Mouse (Mus musculus) stomach, embryonic 14.5 days (tissue): ENCODE data around the gene Tceanc2. TPM values are rescaled to one million over a fixed set of nuclear protein-coding genes. Genes with fewer than 3 reads are reported as not detected.

Experiments
- ATAC-seq: fragments of 200-750 bp; cut with Nextera tagmentation; 2 replicates; pipeline ENCODE4 v1.8.0; 2017; ENCODE audit warnings: low read depth, moderate TSS enrichment; ENCODE audit not compliant: insufficient number of reproducible peaks, insufficient read depth, low FRiP score
- H3K27ac ChIP-seq: fragments of 300-500 bp; sonication (generic); 2 replicates; pipeline ENCODE4 v1.5.1; 2014; ENCODE audit warnings: mild to moderate bottlenecking, low read length, moderate library complexity, mixed read lengths
- H3K27me3 ChIP-seq: fragments of 300-500 bp; sonication (generic); 2 replicates; pipeline ENCODE4 v1.6.1; 2014; ENCODE audit warnings: low read length, control low read depth, mixed read lengths; ENCODE audit not compliant: control insufficient read depth, insufficient read depth
- H3K36me3 ChIP-seq: fragments of 300-500 bp; sonication (generic); 2 replicates; pipeline ENCODE4 v1.6.1; 2014; ENCODE audit warnings: mild to moderate bottlenecking, control low read depth, low read length, moderate library complexity, mixed read lengths; ENCODE audit not compliant: control insufficient read depth, insufficient read depth
- H3K4me1 ChIP-seq: fragments of 300-500 bp; sonication (generic); 2 replicates; pipeline ENCODE4 v1.6.1; 2014; ENCODE audit warnings: low read length, control low read depth, mixed read lengths; ENCODE audit not compliant: control insufficient read depth, insufficient read depth
- H3K4me2 ChIP-seq: fragments of 300-500 bp; sonication (generic); replicated peaks from 2 replicates; pipeline ENCODE4 v1.6.1; 2014; ENCODE audit warnings: low read depth, low read length, control low read depth
- H3K4me3 ChIP-seq: fragments of 300-500 bp; sonication (generic); 2 replicates; pipeline ENCODE4 v1.5.1; 2014; ENCODE audit warnings: low read depth, low read length, control low read depth
- H3K9ac ChIP-seq: fragments of 300-500 bp; sonication (generic); replicated peaks from 2 replicates; pipeline ENCODE4 v1.6.1; 2014; ENCODE audit warnings: low read depth, mild to moderate bottlenecking, control low read depth, low read length, moderate library complexity, mixed read lengths
- H3K9me3 ChIP-seq: fragments of 300-500 bp; sonication (generic); 2 replicates; pipeline ENCODE4 v1.6.1; 2016; ENCODE audit warnings: low read depth, low read length, control low read depth; ENCODE audit not compliant: control insufficient read depth
- WGBS: fragments of 180-500 bp; shearing (Covaris S2); extraction: QIAGEN DNeasy Blood & Tissue Kit; methylation state at CpG from one replicate; pipeline ENCODE4 v1.1.7; 2014; 5-methylcytosine and 5-hydroxymethylcytosine counted together
- polyA plus RNA-seq: library from polyadenylated mRNA; unstranded; fragments of >200 nt; fragmentation: Nextera tagmentation; extraction: Ambion mirVana; gene quantifications from 2 replicates; pipeline ENCODE4 v1.2.1, GENCODE M21; 2014

The Tceanc2 gene
- polyA plus RNA-seq, 1 experiment from 2014 or later = 20.8 TPM

GRCm38 (mm10) chr4:107139836-107140631, 38.9 kb downstream of the Tceanc2 start:
- H3K4me3 ChIP-seq = no peak overlapping the region
- no peak overlapping the region for H3K4me2 ChIP-seq
- WGBS = 35% methylated on average over 13 of the region's 13 CpGs
- H3K27ac ChIP-seq = peak overlapping the region; percentile 67
- no peaks in the 10 kb centered on the region for H3K27me3 ChIP-seq
- no peaks in the 10 kb centered on the region for H3K9me3 ChIP-seq
- ATAC-seq = peak; percentile 57; the same call in 1 of the 2 replicates
- no peaks in the 10 kb centered on the region; the same call in 1 of the 2 replicates for H3K36me3 ChIP-seq
- H3K9ac ChIP-seq = no peak overlapping the region
- peaks cover 29% of the 10 kb centered on the region; the same call in 1 of the 2 replicates for H3K4me1 ChIP-seq

GRCm38 (mm10) chr4:107138948-107139835, 39.7 kb downstream of the Tceanc2 start:
- H3K4me3 ChIP-seq = no peak overlapping the region
- H3K27me3 ChIP-seq = no peaks in the 10 kb centered on the region
- H3K4me2 ChIP-seq = no peak overlapping the region
- H3K9me3 ChIP-seq = no peaks in the 10 kb centered on the region
- no peak overlapping the region; the same call in 1 of the 2 replicates for H3K27ac ChIP-seq
- no peak overlapping the region for H3K9ac ChIP-seq
- WGBS = 52% methylated on average over 37 of the region's 37 CpGs
- peaks cover 29% of the 10 kb centered on the region; the same call in 1 of the 2 replicates for H3K4me1 ChIP-seq
- ATAC-seq = no peak
- H3K36me3 ChIP-seq = no peaks in the 10 kb centered on the region; the same call in 1 of the 2 replicates

GRCm38 (mm10) chr4:107136531-107136930, 42.4 kb downstream of the Tceanc2 start:
- no peak overlapping the region for H3K4me3 ChIP-seq
- H3K27me3 ChIP-seq = no peaks in the 10 kb centered on the region
- ATAC-seq = no peak
- peaks cover 29% of the 10 kb centered on the region; the same call in 1 of the 2 replicates for H3K4me1 ChIP-seq
- no peaks in the 10 kb centered on the region; the same call in 1 of the 2 replicates for H3K36me3 ChIP-seq
- H3K9me3 ChIP-seq = no peaks in the 10 kb centered on the region
- H3K4me2 ChIP-seq = no peak overlapping the region
- WGBS = 63% methylated on average over 3 of the region's 3 CpGs
- no peak overlapping the region for H3K27ac ChIP-seq
- H3K9ac ChIP-seq = no peak overlapping the region

- H3K4me2 ChIP-seq = no peak overlapping the region
- no peaks in the 10 kb centered on the region for H3K9me3 ChIP-seq
- no peaks in the 10 kb centered on the region; the same call in 1 of the 2 replicates for H3K36me3 ChIP-seq
- no peak for ATAC-seq
- no peak overlapping the region for H3K4me3 ChIP-seq
- no peak overlapping the region for H3K9ac ChIP-seq
- H3K4me1 ChIP-seq = peaks cover 28% of the 10 kb centered on the region; the same call in 1 of the 2 replicates
- no peak overlapping the region for H3K27ac ChIP-seq
- WGBS = 68% methylated on average over 5 of the region's 5 CpGs
- H3K27me3 ChIP-seq = no peaks in the 10 kb centered on the region
These were observed 43.3 kb downstream of the Tceanc2 start for GRCm38 (mm10) chr4:107135663-107136062.

- Histone ChIP-seq H3K4me2 (no peak overlapping the region), H3K4me3 (no peak overlapping the region), H3K36me3 (no peaks in the 10 kb centered on the region; the same call in 1 of the 2 replicates), H3K9me3 (no peaks in the 10 kb centered on the region), H3K27me3 (no peaks in the 10 kb centered on the region), H3K27ac (no peak overlapping the region), H3K9ac (no peak overlapping the region), H3K4me1 (peaks cover 20% of the 10 kb centered on the region; the same call in 1 of the 2 replicates)
- no peak for ATAC-seq
- WGBS = 60% methylated on average over 3 of the region's 3 CpGs
These were observed 44.0 kb downstream of the Tceanc2 start for GRCm38 (mm10) chr4:107134891-107135290.

GRCm38 (mm10) chr4:107130534-107130933, 48.4 kb downstream of the Tceanc2 start:
- no peak overlapping the region for H3K9ac ChIP-seq
- no peaks in the 10 kb centered on the region for H3K9me3 ChIP-seq
- H3K27me3 ChIP-seq = no peaks in the 10 kb centered on the region
- no peak overlapping the region for H3K27ac ChIP-seq
- no peak overlapping the region for H3K4me2 ChIP-seq
- no peak for ATAC-seq
- no peak overlapping the region for H3K4me3 ChIP-seq
- H3K36me3 ChIP-seq = no peaks in the 10 kb centered on the region
- WGBS = 27% methylated on average over 9 of the region's 9 CpGs
- peaks cover 23% of the 10 kb centered on the region; the same call in 1 of the 2 replicates for H3K4me1 ChIP-seq

- Histone ChIP-seq H3K4me1 (peaks cover 23% of the 10 kb centered on the region; the same call in 1 of the 2 replicates), H3K27me3 (no peaks in the 10 kb centered on the region), H3K4me2 (no peak overlapping the region), H3K36me3 (no peaks in the 10 kb centered on the region), H3K27ac (no peak overlapping the region), H3K9ac (no peak overlapping the region), H3K4me3 (no peak overlapping the region), H3K9me3 (no peaks in the 10 kb centered on the region)
- WGBS = 79% methylated on average over 8 of the region's 8 CpGs
- ATAC-seq = no peak
These were observed 49.5 kb downstream of the Tceanc2 start for GRCm38 (mm10) chr4:107129373-107129772.
